In the genomic region with DNA sequence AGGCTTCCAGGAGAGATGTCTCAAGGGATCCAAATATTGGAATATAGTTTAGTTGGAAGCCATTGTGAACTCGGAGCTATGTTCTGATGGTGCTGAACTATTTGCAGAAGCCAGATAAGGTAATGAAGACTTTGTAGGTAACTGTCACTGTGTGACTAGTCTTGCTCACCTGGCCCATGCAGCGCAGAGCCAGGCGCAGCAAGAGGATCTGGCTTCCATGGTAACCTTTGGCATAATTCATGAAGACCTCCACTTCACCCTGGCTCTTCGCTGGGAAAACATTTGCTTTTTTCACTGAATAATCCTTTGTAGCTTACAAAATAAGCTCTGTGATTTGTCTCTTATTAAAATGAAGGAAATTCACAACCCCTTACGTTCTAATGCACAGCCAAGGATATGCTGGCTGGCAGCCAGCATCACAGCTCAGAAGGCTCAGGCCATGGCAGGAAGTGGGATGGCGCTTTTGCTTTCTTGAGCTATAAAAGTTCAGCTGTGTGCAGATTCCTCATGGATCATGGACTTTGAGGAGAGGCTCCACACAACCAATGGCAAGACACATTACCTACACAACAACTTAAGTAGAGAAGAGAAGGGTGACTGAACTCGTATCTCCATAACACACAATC, we compare ENCODE assay signal across 14 mouse cellular contexts.
A peak's percentile ranks its signal among the peaks of the same experiment; 100 is the strongest.
DNase-seq lines count a peak whose midpoint lies in the region; ATAC-seq and TF ChIP-seq lines count a peak whose summit lies in the region.
"Had no signal": no experiment of that assay in that cellular context is flagged by ENCODE, and none has a peak within 500 bp of the region (broad histone marks: within the 10 kb centered on the region; RNA-seq: fewer than 3 reads in every experiment).

No protein-coding gene starts in this region.

- DNase-seq in cerebellum, postnatal 14 days, result peak; percentile 11 to 25
- DNase-seq in cerebellum, adult 8-10 months, result no peak
- no peak for DNase-seq in kidney, adult 11 months
- peak; percentile 26 for DNase-seq in midbrain, postnatal 0 days (ENCODE audit: low spot score)
- no peak for DNase-seq in layer of hippocampus, adult 11-12 months (ENCODE audit: low spot score)
- DNase-seq: cerebellum, adult 9-11 months; gastrocnemius, postnatal 36 days; right cerebral cortex, postnatal 14 days had no signal

- no peak for TF ChIP-seq CTCF in midbrain, postnatal 0 days (IDR thresholded peaks at IDR 0.05)

- H3K9me3 ChIP-seq in kidney, embryonic 14.5 days (ENCODE audit: control insufficient read depth, low read length), result no peaks in the 10 kb centered on the region
- no peaks in the 10 kb centered on the region for H3K9me3 ChIP-seq in midbrain, postnatal 0 days (ENCODE audit: low read length)
- H3K9me3 ChIP-seq in midbrain, embryonic 13.5 days, result 0 out of 2 replicates have a peak, but pooled peaks cover 3% of the 10 kb centered on the region
- H3K9me3 ChIP-seq: embryonic facial prominence, embryonic 13.5 days; hindbrain, embryonic 10.5 days had no signal

- WGBS in kidney, embryonic 14.5 days, result 58% methylated on average over 7 of the region's 7 CpGs
- WGBS in midbrain, postnatal 0 days, result 66% methylated on average over 7 of the region's 7 CpGs
- 81% methylated on average over 7 of the region's 7 CpGs for WGBS in midbrain, embryonic 13.5 days

- ATAC-seq in kidney, embryonic 14.5 days (ENCODE audit: low FRiP score, low TSS enrichment), result peak; percentile 43
- no peak for ATAC-seq in midbrain, postnatal 0 days (ENCODE audit: low FRiP score)
- ATAC-seq in midbrain, embryonic 13.5 days, result no peak
- no peak for ATAC-seq in monocyte, adult 5-6 weeks (replicated peaks; ENCODE audit: insufficient number of reproducible peaks, low FRiP score, low TSS enrichment, poor library complexity, severe bottlenecking)

- no peak overlapping the region for H3K9ac ChIP-seq in kidney, embryonic 14.5 days (ENCODE audit: low read depth, low read length)
- H3K9ac ChIP-seq in midbrain, postnatal 0 days (replicated peaks; ENCODE audit: low read length, poor library complexity, severe bottlenecking), result no peak overlapping the region
- H3K9ac ChIP-seq in midbrain, embryonic 13.5 days (replicated peaks), result no peak overlapping the region
- H3K9ac ChIP-seq: embryonic facial prominence, embryonic 13.5 days had no signal

- no peak overlapping the region for H3K4me3 ChIP-seq in kidney, embryonic 14.5 days (ENCODE audit: low read length)
- no peak overlapping the region for H3K4me3 ChIP-seq in midbrain, postnatal 0 days (ENCODE audit: low read depth, low read length)
- H3K4me3 ChIP-seq in midbrain, embryonic 13.5 days (replicated peaks), result no peak overlapping the region
- H3K4me3 ChIP-seq: embryonic facial prominence, embryonic 13.5 days; hindbrain, embryonic 10.5 days had no signal

- no peaks in the 10 kb centered on the region for H3K36me3 ChIP-seq in kidney, embryonic 14.5 days (ENCODE audit: control insufficient read depth, insufficient read depth, low read length)
- no peaks in the 10 kb centered on the region for H3K36me3 ChIP-seq in midbrain, postnatal 0 days (ENCODE audit: insufficient read depth, low read length)
- no peaks in the 10 kb centered on the region for H3K36me3 ChIP-seq in midbrain, embryonic 13.5 days
- H3K36me3 ChIP-seq: embryonic facial prominence, embryonic 13.5 days; hindbrain, embryonic 10.5 days had no signal

- H3K4me1 ChIP-seq in kidney, embryonic 14.5 days (ENCODE audit: control insufficient read depth, insufficient read depth, low read length), result no peaks in the 10 kb centered on the region
- no peaks in the 10 kb centered on the region for H3K4me1 ChIP-seq in midbrain, postnatal 0 days (ENCODE audit: insufficient read depth, low read length)
- no peaks in the 10 kb centered on the region; the same call in 1 of the 2 replicates for H3K4me1 ChIP-seq in midbrain, embryonic 13.5 days (replicated peaks)
- H3K4me1 ChIP-seq: embryonic facial prominence, embryonic 13.5 days; hindbrain, embryonic 10.5 days had no signal

- no peak overlapping the region for H3K4me2 ChIP-seq in kidney, embryonic 14.5 days (replicated peaks; ENCODE audit: low read depth, low read length)
- no peak overlapping the region for H3K4me2 ChIP-seq in midbrain, postnatal 0 days (ENCODE audit: low read depth, low read length, poor library complexity, severe bottlenecking)
- no peak overlapping the region for H3K4me2 ChIP-seq in midbrain, embryonic 13.5 days (replicated peaks)
- H3K4me2 ChIP-seq: embryonic facial prominence, embryonic 13.5 days had no signal

- peak overlapping the region; percentile 47; the same call in 1 of the 2 replicates for H3K27ac ChIP-seq in kidney, embryonic 14.5 days (ENCODE audit: low read depth, low read length)
- no peak overlapping the region for H3K27ac ChIP-seq in midbrain, postnatal 0 days (ENCODE audit: low read depth, low read length)
- no peak overlapping the region for H3K27ac ChIP-seq in midbrain, embryonic 13.5 days
- H3K27ac ChIP-seq: embryonic facial prominence, embryonic 13.5 days; hindbrain, embryonic 10.5 days; macrophage had no signal

- H3K27me3 ChIP-seq in kidney, embryonic 14.5 days (ENCODE audit: control insufficient read depth, insufficient read depth, low read length), result no peaks in the 10 kb centered on the region
- no peaks in the 10 kb centered on the region for H3K27me3 ChIP-seq in midbrain, postnatal 0 days (ENCODE audit: insufficient read depth, low read length)
- no peaks in the 10 kb centered on the region for H3K27me3 ChIP-seq in midbrain, embryonic 13.5 days
- H3K27me3 ChIP-seq: embryonic facial prominence, embryonic 13.5 days had no signal

Comparison
In these comparisons a context has a peak if more than half of its experiments do, and no peak if none do; other contexts are left out.
1. DNase-seq: peak in cerebellum, postnatal 14 days (2 of 2) and midbrain, postnatal 0 days (single experiment); none in cerebellum, adult 8-10 months (single experiment), kidney, adult 11 months (single experiment) and layer of hippocampus, adult 11-12 months (single experiment).